Mouse (Mus musculus): ENCODE results near the gene Ctse.

Gene Ctse

DNA sequence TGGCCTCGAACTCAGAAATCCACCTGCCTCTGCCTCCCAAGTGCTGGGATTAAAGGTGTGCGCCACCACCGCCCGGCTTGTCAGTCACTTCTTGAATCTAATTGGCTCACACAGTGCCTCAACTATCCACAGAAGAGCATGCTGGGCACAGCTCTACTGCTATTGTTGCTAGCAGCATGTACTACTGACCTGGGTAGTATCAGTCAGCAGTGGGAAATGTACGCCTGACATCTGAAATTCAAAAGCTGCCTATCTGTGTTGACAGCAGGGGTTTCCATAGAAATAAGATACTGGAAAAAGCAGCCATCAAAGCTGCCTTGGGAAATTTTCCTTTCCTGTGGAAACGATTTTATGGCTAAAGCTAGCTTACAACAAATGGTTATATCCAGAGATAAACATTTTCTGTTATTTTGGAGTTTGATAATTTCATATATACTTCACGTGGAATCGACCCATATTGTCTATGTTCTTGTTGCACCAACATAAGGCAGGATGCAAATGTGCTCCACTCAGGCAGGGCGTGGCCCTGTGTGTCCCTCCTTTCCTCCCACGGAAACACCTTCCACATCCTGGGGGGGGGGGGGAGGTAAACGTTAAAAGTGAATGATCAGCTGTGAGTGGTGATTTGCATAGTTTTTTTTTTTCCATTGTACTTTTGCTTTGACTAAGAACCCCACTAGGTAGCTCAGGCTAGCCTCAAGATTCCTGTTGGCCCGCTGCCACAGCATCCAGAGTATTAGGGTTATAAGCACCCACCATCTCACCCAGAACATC lies 14.8 kb downstream of the Ctse start:
- no peak for DNase-seq (ENCODE audit: low spot score in 2 of 2)

DNA sequence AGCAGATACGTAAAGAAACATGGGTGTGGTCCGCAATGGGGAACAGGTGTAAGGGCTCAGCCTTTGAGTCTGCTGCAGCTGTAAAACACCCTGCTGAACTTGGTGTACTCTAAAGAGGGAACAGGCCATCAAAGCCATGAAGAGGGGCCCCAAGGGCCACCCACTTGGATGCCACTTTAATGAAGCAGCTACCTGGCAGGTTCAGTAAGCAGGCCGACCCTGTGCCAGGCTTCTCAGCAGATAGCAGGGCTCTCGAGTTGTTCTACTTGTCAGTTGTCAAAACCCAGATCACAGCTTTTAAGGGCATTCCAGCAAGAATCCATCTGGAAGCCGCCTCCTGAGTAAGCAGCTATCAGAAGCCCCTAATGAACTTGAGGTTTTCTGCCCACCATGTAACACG lies 17.5 kb downstream of the Ctse start:
- DNase-seq (ENCODE audit: low spot score in 2 of 2), result no peak

GRCm38 (mm10) chr1:131657945-131658354 lies 19.8 kb downstream of the Ctse start:
- DNase-seq (ENCODE audit: low spot score in 2 of 2), result peak; percentile 86 to 92

- no peak for DNase-seq (ENCODE audit: low spot score in 2 of 2)
These were observed 21.5 kb downstream of the Ctse start for GRCm38 (mm10) chr1:131659512-131660085.

GRCm38 (mm10) chr1:131660266-131660665 lies 22.2 kb downstream of the Ctse start:
- no peak for DNase-seq (ENCODE audit: low spot score in 2 of 2)

DNA sequence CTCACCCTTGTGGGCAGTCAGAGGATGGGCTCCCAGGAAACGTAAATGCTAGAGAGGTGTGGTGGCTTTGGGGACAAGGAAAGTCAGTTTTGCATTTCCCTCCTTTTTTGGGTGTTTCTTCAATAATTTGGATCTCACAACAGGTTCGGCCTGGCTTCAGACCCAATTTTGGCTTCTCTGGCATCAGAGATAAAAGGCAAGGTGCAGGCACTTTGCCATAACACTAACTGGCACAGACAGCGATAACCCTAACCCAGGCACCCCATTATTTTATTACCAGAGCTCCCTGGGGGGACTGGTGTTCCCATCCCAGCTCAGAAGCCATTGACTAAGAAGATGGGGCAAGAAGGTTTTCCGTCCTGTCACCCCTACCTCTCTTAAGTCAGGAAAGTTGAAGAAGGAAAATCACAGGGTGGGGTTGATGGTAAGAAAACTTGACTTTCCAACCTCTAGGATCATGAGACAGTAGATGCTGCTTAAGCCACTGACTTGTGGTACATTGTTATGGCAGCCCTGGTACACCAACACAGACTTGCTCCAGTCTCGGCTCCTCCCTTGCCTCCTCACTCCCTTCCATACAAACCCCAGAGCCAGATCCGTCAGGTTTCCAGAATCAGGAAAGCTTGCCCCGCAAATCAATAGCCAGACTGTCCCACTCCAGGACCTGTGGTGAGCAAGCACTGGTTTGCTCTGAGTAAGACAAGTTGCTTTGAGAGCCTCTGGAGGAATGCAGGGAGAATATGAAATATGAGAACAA lies 22.8 kb downstream of the Ctse start:
- no peak for DNase-seq (ENCODE audit: low spot score in 2 of 2)

GRCm38 (mm10) chr1:131661749-131662148 lies 23.6 kb downstream of the Ctse start:
- no peak for DNase-seq (ENCODE audit: low spot score in 2 of 2)

- DNase-seq (ENCODE audit: low spot score in 2 of 2), result no peak
These were observed 25.3 kb downstream of the Ctse start for GRCm38 (mm10) chr1:131663286-131663995.

GRCm38 (mm10) chr1:131664136-131664535 lies 26.0 kb downstream of the Ctse start:
- DNase-seq (ENCODE audit: low spot score in 2 of 2), result no peak

GRCm38 (mm10) chr1:131665886-131666285 lies 27.8 kb downstream of the Ctse start:
- no peak for DNase-seq (ENCODE audit: low spot score in 2 of 2)

DNA sequence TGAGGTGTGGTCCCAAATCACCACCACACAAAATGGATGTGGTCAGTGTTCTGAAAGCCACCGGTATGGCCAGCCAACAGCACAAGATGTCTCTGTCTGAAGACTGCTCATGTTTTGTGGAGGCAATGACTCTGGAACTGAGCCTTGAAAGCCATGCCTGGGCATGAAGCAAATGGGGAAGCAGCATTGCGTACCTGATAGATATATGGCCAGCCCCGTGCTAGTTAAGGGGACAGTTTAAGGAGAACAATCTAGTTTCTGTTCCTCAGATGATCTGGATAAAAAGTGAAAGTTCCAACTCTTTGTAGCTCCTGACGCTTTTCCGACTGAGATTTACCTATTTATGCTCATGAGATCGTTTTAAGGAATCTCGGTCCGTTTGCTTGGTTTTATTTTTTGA lies 33.0 kb downstream of the Ctse start:
- no peak for DNase-seq (ENCODE audit: low spot score in 2 of 2)

DNA sequence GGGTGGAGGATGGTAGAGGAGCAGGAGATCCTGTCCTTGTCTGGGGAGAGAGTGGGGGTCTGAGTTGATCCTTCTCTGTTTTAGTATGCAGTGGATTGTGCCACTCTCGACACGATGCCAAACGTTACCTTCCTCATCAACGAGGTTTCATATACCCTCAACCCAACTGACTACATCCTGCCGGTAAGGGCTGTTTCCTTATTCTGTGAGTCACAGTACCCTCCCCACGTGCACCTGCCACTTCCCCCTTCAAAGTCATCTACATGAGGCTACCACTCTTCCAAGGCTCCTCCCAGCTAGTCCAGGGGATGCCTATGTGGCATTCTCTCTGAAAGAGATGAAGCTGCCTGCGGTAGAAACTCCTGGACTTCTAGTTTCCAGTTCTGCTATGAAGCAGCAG lies 34.3 kb downstream of the Ctse start:
- no peak for DNase-seq (ENCODE audit: low spot score in 2 of 2)

- no peak for DNase-seq (ENCODE audit: low spot score in 2 of 2)
These were observed 41.5 kb downstream of the Ctse start for GRCm38 (mm10) chr1:131679644-131680043.

DNA sequence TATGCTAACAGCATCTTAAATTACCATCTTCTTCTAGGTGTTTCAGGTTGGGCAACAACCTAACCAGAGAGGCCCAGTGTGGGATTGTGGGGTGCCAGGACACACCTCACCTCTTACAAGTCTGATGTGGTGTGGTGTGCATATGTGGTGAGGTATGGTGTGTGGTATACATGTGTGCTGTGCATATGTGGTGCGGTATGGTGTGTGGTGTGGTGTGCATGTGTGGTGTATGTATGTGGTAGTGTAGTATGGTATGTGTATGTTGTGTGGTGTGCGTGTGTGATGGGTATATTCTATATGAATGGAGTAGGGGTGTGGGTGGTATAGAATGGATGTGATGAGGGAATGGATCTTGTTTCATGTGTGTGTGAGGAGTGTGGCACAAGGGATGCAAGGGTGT lies 49.6 kb downstream of the Ctse start:
- no peak for DNase-seq (ENCODE audit: low spot score in 2 of 2)

GRCm38 (mm10) chr1:131688475-131688874 lies 50.4 kb downstream of the Ctse start, which contains the start of gene Rab7b:
TSS of gene Rab7b (plus strand) at chr1:131688695.
- DNase-seq (ENCODE audit: low spot score in 2 of 2), result no peak

- DNase-seq (ENCODE audit: low spot score in 2 of 2), result no peak
These were observed 50.9 kb downstream of the Ctse start for GRCm38 (mm10) chr1:131689016-131689415.

GRCm38 (mm10) chr1:131689899-131690298 lies 51.8 kb downstream of the Ctse start:
- no peak for DNase-seq (ENCODE audit: low spot score in 2 of 2)

DNA sequence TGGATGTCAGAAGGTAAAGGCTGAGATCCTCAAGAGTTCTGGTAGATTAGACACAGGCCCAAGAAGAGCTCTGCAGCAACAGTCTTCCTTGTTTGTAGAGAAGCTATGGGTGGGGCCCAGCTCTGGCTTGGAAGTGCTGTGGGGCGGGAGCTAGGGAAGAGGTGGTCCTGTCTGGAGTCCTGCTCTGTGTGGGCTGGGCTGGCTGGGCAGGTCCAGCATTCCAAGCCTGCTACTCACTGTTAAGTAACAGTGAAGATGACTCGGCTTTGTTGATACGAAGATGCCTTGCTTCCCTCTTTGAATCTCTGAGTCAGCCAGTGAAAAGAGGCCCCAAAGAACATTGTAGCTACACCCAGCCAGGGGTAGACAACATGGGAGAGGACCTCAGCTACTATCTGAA lies 52.3 kb downstream of the Ctse start:
- DNase-seq (ENCODE audit: low spot score in 2 of 2), result no peak

- DNase-seq (ENCODE audit: low spot score in 2 of 2), result no peak
These were observed 53.2 kb downstream of the Ctse start for GRCm38 (mm10) chr1:131691356-131691755.

GRCm38 (mm10) chr1:131695308-131695707 lies 57.2 kb downstream of the Ctse start:
- DNase-seq (ENCODE audit: low spot score in 2 of 2), result no peak

GRCm38 (mm10) chr1:131696325-131696724 lies 58.2 kb downstream of the Ctse start:
- DNase-seq (ENCODE audit: low spot score in 2 of 2), result no peak

DNA sequence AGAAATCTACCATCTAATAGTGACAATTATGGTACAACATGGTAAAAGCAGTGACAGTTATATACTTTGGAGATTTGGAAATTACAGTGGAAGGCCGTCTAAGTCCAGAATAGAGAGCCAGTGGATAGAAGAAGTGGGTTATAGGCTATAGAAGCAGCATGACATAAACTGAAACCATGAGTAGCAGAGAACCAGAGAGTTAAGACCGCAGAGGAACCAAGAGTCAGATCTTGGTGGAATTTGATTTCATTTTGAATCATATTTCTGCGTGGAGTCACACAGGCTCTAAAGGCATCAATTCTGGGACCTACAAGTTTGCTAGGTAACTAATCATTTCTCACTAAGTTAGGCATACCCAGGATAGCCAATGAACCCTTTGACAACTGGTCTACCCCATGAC lies 60.7 kb downstream of the Ctse start:
- DNase-seq (ENCODE audit: low spot score in 2 of 2), result no peak

Measured in spleen, postnatal 14 days (tissue).